Mouse (Mus musculus): ENCODE results near the gene Gm17428.
"Not testable (repeated sequence)": the region's sequence is repeated elsewhere in the genome, so short reads cannot be mapped to it uniquely, and the experiment has no call there.

The Gm17428 gene

DNA sequence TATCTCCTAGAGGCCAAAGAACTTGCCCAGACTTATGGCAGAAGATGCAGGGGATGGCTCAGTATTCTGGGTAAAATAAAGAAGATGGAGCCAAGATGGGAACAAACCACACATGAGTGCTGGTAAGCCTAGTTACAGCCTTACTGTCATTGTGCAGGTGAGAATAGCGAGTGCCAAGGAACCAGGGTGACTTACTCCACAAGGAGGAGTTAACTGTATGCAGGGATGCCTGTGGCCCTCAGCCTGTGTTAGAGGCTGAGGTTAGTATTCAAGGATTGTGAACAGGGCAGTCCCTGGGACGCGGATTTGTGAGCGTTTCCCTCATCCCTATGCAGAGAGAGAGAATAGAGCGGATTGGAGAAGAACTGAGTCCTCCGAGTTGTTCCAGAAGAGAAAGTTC is 25.1 kb upstream of the Gm17428 start:
- DNase-seq (ENCODE audit: low spot score), result no peak

DNA sequence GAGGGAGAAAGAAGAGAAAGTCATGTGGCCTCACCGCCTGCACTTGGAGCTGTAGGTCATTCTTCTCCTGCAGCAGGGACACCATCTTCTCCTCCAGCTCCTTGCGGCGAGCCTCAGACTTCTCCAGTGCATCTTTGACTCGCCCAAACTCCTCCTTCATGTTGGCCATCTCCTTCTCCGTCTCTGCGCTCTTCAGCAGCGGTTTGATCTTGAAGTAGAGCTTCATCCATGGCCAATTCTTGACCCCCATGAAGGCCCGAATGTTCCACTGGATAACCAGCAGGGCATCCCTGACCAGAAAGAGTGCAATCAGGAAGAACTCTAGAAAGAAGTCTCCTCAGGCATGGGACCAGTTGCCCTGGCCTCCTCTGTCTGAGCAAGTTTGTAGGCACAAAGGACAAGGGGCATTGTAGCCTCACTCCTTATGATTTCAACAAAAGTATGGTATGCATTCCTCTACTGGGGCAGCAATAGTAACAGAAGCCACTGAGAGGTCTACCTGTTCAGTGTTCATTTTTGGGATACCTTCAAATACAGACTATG is 23.0 kb upstream of the Gm17428 start:
- no peak for DNase-seq (ENCODE audit: low spot score)

- no peak for DNase-seq (ENCODE audit: low spot score)
These were observed 22.3 kb upstream of the Gm17428 start for GRCm38 (mm10) chr14:54954474-54954873.

DNA sequence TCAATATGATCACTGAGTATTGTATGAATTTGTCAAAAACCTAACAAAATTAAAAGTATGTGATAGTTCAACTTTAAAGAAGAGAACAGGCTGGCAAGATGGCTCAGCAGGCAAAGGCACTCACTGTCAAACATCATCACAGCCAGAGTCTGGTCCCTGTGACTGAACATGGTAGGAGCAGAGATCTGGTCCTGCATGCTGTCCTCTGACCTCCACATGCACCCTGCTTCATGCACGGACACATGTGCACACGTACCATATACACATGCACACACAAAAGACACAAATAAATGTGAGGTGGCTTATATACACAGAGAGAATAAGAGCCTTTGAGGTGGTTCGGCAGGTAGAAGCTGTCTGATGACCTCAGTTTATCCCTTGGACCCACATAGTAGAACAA is 21.3 kb upstream of the Gm17428 start:
- DNase-seq (ENCODE audit: low spot score), result no peak

DNA sequence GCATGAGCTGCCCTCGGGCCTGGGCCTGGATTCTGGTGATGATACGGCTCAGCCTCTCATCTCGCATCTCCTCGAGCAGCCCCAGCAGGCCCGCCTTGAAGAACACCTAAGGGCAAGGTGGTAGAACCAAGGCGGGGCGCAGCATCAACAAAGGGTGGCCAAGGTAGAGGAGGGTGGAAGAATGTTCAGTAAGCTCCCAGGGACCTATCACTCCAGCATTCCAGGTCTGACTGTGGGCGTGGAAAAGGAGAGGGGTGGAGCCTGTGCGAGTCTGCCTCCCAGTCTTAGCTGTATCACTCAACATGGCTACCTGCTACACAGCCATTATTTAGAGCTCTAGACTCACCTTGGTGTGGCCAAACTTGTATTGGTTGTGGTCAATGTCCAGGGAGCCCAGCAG is 20.2 kb upstream of the Gm17428 start:
- DNase-seq (ENCODE audit: low spot score), result no peak

DNA sequence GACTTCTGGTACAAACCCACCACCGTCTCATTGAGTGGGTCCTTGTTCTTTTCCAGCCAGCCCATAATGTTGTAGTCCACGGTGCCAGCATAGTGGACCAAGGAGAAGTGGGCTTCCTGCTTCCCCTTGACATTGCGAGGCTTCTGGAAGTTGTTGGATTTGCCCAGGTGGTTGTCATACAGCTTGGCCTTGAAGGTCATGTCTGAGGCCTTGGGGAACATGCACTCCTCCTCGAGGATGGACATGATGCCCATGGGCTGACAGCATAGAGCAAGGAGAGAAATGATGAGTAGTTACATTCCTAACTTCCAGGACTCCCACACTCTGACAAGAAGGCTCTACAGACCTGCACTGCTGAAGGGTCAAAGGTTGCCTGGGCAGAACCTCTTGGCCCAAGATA is 18.2 kb upstream of the Gm17428 start:
- no peak for DNase-seq (ENCODE audit: low spot score)

DNA sequence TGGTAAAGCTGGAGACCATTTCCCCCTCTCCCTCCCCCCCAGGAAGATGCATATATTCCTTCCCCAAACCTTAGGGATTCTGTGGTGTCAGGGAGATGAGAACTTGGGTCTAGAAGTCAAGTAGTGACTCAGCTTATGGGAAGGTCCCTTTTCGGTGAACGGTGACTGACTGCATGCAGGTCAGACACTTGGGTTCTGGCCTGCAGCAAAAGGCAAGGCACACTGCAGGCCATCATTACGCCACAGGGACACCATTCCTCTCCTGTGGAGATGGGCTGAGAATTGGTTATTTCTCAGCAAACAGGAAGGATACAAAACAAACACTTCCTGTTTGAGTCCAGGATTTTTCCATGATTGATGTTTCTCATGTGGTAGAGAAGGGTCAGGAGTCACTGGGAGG is 17.5 kb upstream of the Gm17428 start:
- DNase-seq (ENCODE audit: low spot score), result no peak

DNA sequence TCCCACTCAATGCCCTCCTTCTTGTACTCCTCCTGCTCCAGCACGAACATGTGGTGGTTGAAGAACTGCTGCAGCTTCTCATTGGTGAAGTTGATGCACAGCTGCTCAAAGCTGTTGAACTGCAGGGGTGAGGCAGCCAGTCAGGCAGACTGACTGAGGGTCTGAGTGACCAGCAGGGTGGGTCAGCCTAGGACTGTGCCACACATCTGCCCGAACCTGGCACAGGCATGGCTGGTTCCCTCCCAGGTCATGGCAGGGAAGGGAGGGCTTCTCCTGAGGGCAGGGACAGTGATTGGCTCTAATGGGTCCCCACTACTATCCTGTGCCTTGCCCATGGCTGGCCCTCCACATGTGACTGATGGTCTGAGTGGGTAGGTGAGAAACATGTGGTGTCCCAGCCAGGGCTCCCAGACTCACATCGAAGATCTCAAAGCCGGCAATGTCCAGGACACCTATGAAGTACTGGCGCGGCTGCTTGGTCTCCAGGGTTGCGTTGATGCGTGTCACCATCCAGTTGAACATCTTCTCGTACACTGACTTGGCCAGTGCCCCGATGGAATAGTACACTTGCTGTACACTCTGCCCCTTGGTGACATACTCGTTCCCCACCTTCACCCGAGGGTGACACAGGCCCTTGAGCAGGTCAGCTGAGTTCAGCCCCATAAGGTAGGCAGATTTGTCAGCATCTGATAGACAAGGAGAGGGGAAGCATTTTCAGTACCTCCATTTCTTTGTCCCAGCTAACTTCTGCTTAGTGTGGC is 16.7 kb upstream of the Gm17428 start:
- not testable (repeated sequence) for DNase-seq (ENCODE audit: low spot score)

DNA sequence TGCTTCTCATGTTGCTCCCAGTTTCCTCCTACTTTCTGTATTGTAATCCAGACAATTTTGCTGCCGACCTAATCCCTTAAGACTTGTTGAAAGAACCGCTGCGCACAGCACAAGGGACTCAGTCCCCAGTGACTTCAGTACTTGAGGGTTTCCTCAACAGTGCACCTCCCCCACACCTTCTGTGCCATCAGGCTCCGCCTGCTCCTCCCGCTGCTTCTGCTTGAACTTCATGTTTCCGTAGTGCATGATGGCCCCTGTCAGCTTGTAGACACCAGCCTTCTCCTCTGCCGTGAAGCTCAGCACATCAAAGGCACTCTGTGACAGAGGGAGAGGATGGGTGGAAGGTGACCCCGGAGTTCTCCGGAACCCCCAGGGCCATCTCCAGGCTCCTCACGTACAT is 16.0 kb upstream of the Gm17428 start:
- DNase-seq (ENCODE audit: low spot score), result no peak

DNA sequence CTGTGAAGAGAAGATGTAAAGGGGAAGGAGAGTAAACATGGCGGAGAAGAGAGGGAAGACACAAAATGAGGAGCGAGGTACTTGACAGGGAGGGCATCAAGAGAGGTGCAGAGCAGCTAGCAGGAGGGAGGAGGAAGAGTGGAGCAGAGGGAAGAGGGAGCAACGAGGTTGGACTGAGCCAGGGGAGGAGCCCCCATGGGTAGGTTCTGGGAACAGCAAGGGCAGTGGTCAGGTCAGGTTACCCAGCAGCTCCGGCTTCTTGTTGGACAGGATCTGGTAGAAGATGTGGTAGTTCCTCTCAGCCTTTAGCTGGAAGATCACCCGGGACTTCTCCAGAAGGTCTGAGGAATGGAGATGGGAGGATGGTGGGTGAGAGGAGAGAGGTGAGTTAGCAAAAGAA is 15.2 kb upstream of the Gm17428 start:
- DNase-seq (ENCODE audit: low spot score), result no peak

GRCm38 (mm10) chr14:54962714-54963113 is 14.0 kb upstream of the Gm17428 start:
- no peak for DNase-seq (ENCODE audit: low spot score)

- no peak for DNase-seq (ENCODE audit: low spot score)
These were observed 13.0 kb upstream of the Gm17428 start for GRCm38 (mm10) chr14:54963727-54964126.

- no peak for DNase-seq (ENCODE audit: low spot score)
These were observed 11.7 kb upstream of the Gm17428 start for GRCm38 (mm10) chr14:54965044-54965443.

- no peak for DNase-seq (ENCODE audit: low spot score)
These were observed 11.1 kb upstream of the Gm17428 start for GRCm38 (mm10) chr14:54965631-54966030.

- DNase-seq (ENCODE audit: low spot score), result no peak
These were observed 10.3 kb upstream of the Gm17428 start, which contains the start of gene Myh6 for GRCm38 (mm10) chr14:54966320-54966977. Gene Myh6 (minus strand): TSS chr14:54966927.

GRCm38 (mm10) chr14:54967874-54968273 is 8.9 kb upstream of the Gm17428 start:
- DNase-seq (ENCODE audit: low spot score), result no peak

DNA sequence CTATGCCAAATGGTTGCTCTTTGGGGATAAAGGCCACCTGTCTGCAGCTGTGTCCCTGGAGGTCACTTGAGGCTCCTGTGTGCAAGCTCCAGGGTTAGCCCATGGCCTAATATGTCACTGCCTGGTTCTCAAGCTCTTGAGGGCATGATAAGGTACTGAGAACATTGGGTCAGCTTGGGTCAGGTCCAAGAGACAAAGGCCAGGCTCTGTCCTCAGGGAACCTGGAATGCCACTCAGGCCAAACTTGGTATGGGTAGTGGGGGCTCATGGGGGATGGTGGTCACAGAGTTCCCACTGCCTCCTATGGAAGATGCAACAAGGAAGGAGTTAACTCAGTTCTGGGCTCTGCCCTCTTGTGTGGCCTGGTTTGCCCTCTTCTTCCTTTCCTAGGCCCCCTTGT is 8.4 kb upstream of the Gm17428 start:
- no peak for DNase-seq (ENCODE audit: low spot score)

GRCm38 (mm10) chr14:54972786-54973185 is 3.9 kb upstream of the Gm17428 start:
- DNase-seq (ENCODE audit: low spot score), result not testable (repeated sequence)

- no peak for DNase-seq (ENCODE audit: low spot score)
These were observed 2.5 kb upstream of the Gm17428 start for GRCm38 (mm10) chr14:54974068-54974791.

DNA sequence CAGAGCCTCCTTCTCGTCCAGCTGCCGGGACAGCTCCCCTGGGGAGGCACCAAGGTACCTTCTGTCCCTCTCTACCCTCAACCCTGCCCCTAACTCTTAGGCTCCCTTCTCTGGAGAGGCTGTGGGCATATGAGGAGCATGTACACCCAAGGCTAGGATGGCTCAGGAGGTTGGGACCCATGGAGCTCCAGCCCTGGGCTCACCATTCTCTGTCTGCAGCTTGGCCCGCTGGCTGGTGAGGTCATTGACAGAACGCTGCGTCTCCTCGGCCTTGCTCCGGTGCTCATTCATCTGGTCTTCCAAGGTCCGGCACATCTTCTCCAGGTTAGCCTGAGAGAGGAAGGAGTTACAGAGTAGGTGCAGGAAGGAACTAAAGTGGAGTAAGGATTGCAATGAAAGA is 1.9 kb downstream of the Gm17428 start:
- no peak for DNase-seq (ENCODE audit: low spot score)

- DNase-seq (ENCODE audit: low spot score), result no peak
These were observed 5.2 kb downstream of the Gm17428 start for GRCm38 (mm10) chr14:54981934-54982333.

- not testable (repeated sequence) for DNase-seq (ENCODE audit: low spot score)
These were observed 11.7 kb downstream of the Gm17428 start for GRCm38 (mm10) chr14:54988350-54988874.

All from urinary bladder, postnatal 25 days (tissue).